In the genomic region with DNA sequence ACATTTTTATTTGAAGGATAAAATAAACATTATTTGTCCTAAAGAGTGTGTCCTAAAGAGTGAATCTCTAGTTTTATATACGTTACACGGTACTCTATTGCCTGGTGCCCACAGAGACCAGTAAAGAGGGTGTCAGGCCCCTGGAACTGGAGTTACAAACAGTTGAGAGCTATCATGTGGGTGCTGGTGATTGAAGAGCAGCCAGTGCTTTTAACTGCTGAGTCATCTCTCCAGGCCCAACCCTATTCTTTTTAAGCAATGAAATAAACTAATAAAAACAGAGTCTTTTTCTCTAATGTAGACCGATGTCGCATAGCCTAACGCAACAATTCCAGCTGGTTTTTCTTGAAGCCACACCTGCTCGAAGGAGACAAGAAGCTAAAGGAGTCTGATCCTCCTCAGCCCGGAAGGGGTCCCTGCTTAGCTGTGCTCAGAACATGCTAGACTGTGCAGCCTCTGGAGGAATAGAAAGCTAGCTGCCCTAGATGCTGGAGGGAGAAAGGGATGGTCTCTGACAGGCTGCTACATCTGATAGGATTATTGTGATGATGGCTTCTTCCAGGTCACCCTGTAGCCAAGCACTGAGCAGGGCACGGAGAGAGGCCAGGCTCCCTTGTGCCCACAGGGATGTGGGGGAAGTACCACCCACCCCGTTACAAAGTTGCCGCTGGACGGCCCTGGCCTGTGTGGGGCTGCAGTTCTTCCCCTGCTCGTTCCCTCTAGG, we compare ENCODE assay signal across 8 mouse cellular contexts.
DNase-seq lines count a peak whose midpoint lies in the region; ATAC-seq and TF ChIP-seq lines count a peak whose summit lies in the region.

No protein-coding gene starts in this region.

- no peaks in the 10 kb centered on the region for H3K9me3 ChIP-seq in midbrain, embryonic 10.5 days (replicated peaks)
- H3K9me3 ChIP-seq in midbrain, embryonic 16.5 days (replicated peaks; ENCODE audit: control insufficient read depth, low read length, poor library complexity, severe bottlenecking) = no peaks in the 10 kb centered on the region
- no peaks in the 10 kb centered on the region for H3K9me3 ChIP-seq in liver, postnatal 0 days (ENCODE audit: low read length)

- no peak overlapping the region for H3K9ac ChIP-seq in midbrain, embryonic 16.5 days (ENCODE audit: low read depth, low read length)
- no peak overlapping the region for H3K9ac ChIP-seq in liver, postnatal 0 days (replicated peaks)

- H3K4me1 ChIP-seq in midbrain, embryonic 10.5 days = peaks cover 18% of the 10 kb centered on the region
- H3K4me1 ChIP-seq in midbrain, embryonic 16.5 days (ENCODE audit: control insufficient read depth, insufficient read depth, low read length) = peaks cover 3% of the 10 kb centered on the region; the same call in 1 of the 2 replicates
- no peaks in the 10 kb centered on the region for H3K4me1 ChIP-seq in liver, postnatal 0 days (ENCODE audit: insufficient read depth)

- no peak for TF ChIP-seq CTCF in liver, postnatal 0 days (IDR thresholded peaks at IDR 0.05; ENCODE audit: low read depth)

- peak overlapping the region; percentile 59 for H3K27ac ChIP-seq in midbrain, embryonic 10.5 days (replicated peaks)
- no peak overlapping the region for H3K27ac ChIP-seq in midbrain, embryonic 16.5 days (ENCODE audit: low read length)
- 0 out of 2 replicates have a peak overlapping the region, but pooled peaks have one; percentile 39 for H3K27ac ChIP-seq in liver, postnatal 0 days (ENCODE audit: low read depth)

- no peaks in the 10 kb centered on the region for H3K36me3 ChIP-seq in midbrain, embryonic 10.5 days
- no peaks in the 10 kb centered on the region for H3K36me3 ChIP-seq in midbrain, embryonic 16.5 days (ENCODE audit: control insufficient read depth, insufficient read depth, low read length)
- H3K36me3 ChIP-seq in liver, postnatal 0 days (replicated peaks; ENCODE audit: insufficient read depth, low read length) = no peaks in the 10 kb centered on the region

- DNase-seq in embryo, embryonic 10 days (ENCODE audit: low spot score) = peak; percentile 21
- DNase-seq in embryo, embryonic 11 days = no peak
- no peak for DNase-seq in midbrain, embryonic 10.5 days (ENCODE audit: low spot score)
- no peak for DNase-seq in liver, postnatal 0 days
- peak; percentile 53 to 58 for DNase-seq in thymus, postnatal 10 days (ENCODE audit: low spot score in 2 of 2)
- DNase-seq in layer of hippocampus, adult 9-10 months (ENCODE audit: low spot score) = no peak
- no peak for DNase-seq in right cerebral cortex, postnatal 4 days

- H3K4me3 ChIP-seq in midbrain, embryonic 10.5 days = no peak overlapping the region
- H3K4me3 ChIP-seq in midbrain, embryonic 16.5 days (ENCODE audit: low read depth, low read length) = no peak overlapping the region
- H3K4me3 ChIP-seq in liver, postnatal 0 days (ENCODE audit: low read depth, low read length) = no peak overlapping the region

- WGBS in midbrain, embryonic 10.5 days = 69% methylated on average over 12 of the region's 12 CpGs
- 60% methylated on average over 12 of the region's 12 CpGs for WGBS in midbrain, embryonic 16.5 days
- WGBS in liver, postnatal 0 days (ENCODE audit: insufficient replicate concordance) = 44% methylated on average over 12 of the region's 12 CpGs

- no peaks in the 10 kb centered on the region; the same call in 1 of the 2 replicates for H3K27me3 ChIP-seq in midbrain, embryonic 10.5 days (ENCODE audit: low read depth, poor library complexity, severe bottlenecking)
- no peaks in the 10 kb centered on the region for H3K27me3 ChIP-seq in midbrain, embryonic 16.5 days (ENCODE audit: control insufficient read depth, insufficient read depth, low read depth, low read length)
- no peaks in the 10 kb centered on the region for H3K27me3 ChIP-seq in liver, postnatal 0 days (ENCODE audit: insufficient read depth, low read length)

- TF ChIP-seq EP300 in liver, postnatal 0 days (IDR thresholded peaks at IDR 0.05; ENCODE audit: low read depth) = no peak

- H3K4me2 ChIP-seq in midbrain, embryonic 16.5 days (ENCODE audit: low read length) = no peak overlapping the region
- H3K4me2 ChIP-seq in liver, postnatal 0 days (ENCODE audit: low read depth, low read length) = 0 out of 2 replicates have a peak overlapping the region, but pooled peaks have one; percentile 29

- ATAC-seq in midbrain, embryonic 16.5 days = no peak
- peak; percentile 30; the same call in 1 of the 2 replicates for ATAC-seq in liver, postnatal 0 days

Comparison
In these comparisons a context has a peak if more than half of its experiments do, and no peak if none do; other contexts are left out.
1. DNase-seq: peak in embryo, embryonic 10 days (single experiment) and thymus, postnatal 10 days (2 of 2); none in embryo, embryonic 11 days (single experiment), midbrain, embryonic 10.5 days (single experiment), liver, postnatal 0 days (single experiment), layer of hippocampus, adult 9-10 months (single experiment) and right cerebral cortex, postnatal 4 days (single experiment).